Mouse (Mus musculus): ENCODE results near the gene Pheta2.
"Not testable (repeated sequence)": the region's sequence is repeated elsewhere in the genome, so short reads cannot be mapped to it uniquely, and the experiment has no call there.

Pheta2 gene

DNA sequence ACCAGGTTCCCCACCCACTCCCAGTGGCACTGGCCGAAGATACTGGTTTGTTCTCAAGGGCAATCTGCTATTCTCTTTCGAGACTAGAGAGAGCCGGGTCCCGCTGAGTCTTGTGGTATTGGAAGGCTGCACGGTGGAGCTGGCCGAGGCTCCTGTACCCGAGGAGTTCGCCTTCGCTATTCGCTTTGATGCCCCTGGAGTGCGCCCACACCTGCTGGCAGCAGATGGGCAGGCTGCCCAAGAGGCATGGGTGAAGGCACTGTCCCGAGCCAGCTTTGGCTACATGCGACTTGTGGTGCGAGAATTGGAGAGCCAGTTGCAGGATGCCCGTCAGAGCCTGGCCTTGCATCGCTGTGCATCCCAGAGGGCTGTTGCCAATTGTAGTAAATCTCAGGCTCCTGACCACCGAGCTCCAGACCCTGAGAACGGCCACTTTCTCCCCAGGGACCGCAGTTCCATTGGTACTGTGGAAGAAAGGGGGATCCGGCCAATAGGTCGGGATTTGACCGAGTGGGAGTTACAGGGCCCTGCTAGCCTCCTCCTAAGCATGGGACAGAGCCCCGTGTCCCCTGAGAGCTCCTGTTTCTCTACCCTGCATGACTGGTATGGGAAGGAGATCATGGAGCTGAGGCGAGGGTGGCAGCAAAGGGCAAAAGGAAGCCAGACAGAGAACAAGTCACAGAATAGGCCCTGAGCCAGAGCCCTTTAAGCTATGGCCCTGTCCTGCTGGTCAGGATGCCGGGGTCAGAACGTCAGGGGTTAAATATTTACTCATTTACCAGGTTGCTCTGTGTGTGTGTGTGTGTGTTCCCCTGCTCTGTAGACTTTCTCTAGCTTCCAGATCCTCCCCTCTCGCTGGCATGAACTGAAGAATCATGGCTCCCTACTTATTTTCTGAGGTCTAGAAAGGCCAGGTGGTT is 4.9 kb downstream of the Pheta2 start:
- no peak for DNase-seq (ENCODE audit: low spot score)

DNA sequence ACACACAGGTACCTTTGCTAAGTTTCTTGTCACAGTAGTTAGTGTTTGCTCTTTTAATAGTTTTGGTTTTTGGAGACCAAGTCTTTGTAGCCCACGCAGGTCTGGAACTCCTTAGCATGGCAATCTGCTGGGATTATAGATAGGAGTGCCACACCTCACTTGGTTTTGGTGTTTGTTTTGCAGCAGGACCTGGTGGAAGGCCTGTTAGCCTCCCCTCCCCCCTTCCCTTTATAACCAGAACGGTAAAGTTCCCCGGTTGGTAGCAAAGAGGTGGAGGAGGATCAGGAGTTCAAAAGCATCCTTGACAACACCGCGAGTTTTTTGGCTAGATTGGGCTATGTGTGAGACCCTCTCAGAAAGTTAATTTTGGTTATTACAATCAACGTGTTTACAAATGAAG is 6.2 kb downstream of the Pheta2 start:
- no peak for DNase-seq (ENCODE audit: low spot score)

DNA sequence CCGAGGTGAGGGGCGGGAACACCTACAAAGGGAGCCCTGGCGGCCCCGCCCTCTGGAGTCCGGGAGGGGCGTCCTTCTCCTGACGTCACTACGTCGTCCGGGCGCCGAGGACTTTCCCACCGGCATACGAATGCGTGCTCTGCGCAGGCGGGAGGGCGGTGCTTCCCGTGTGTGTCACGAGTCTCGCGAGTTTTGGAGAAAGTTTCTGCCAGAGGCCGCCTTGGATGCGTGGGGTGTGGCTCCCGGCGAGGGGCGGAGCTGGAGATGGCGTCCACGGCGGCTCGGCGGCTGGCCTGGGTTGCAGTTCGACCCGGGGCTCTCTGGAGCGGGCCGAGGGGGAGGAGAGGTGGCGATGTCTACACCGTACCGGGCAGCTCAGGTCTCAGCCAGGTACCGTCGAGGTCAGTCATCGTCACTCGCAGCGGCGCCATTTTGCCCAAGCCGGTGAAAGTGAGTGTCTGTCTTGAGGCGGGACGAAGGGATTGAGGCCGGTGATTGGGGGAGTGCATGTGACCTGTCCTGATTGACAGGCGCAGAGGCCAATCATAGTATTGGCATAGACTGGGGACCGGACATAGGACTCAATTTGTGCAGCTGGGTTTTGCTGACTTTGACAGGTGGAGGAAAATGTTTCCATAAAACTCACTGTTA is 7.2 kb downstream of the Pheta2 start:
- peak; percentile 100 for DNase-seq (ENCODE audit: low spot score)

- peak; percentile 19 for DNase-seq (ENCODE audit: low spot score)
These were observed 8.0 kb downstream of the Pheta2 start for GRCm38 (mm10) chr15:82346580-82347302.

- no peak for DNase-seq (ENCODE audit: low spot score)
These were observed 8.5 kb downstream of the Pheta2 start for GRCm38 (mm10) chr15:82347303-82347676.

DNA sequence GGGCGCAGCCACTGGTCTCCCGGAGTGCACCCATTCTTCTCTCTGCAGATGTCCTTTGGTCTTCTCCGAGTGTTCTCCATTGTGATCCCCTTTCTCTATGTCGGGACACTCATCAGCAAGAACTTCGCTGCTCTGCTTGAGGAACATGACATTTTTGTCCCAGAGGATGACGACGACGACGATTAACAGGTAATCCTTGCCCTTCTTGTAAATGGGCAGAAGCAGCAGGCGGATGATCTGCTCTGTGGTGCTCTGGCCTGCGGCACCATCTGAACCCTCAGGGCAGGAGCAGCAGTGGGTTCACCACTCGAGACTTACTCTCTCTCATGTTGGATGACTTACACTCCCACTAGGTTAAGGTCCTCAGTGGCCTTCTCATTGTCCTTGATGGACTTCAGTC is 9.1 kb downstream of the Pheta2 start:
- no peak for DNase-seq (ENCODE audit: low spot score)

- no peak for DNase-seq (ENCODE audit: low spot score)
These were observed 9.7 kb downstream of the Pheta2 start for GRCm38 (mm10) chr15:82348258-82348998.

GRCm38 (mm10) chr15:82348999-82349341 is 10.2 kb downstream of the Pheta2 start:
- DNase-seq (ENCODE audit: low spot score), result peak; percentile 21

GRCm38 (mm10) chr15:82350349-82350748 is 11.6 kb downstream of the Pheta2 start:
- DNase-seq (ENCODE audit: low spot score), result no peak

- no peak for DNase-seq (ENCODE audit: low spot score)
These were observed 12.7 kb downstream of the Pheta2 start for GRCm38 (mm10) chr15:82351480-82351879.

DNA sequence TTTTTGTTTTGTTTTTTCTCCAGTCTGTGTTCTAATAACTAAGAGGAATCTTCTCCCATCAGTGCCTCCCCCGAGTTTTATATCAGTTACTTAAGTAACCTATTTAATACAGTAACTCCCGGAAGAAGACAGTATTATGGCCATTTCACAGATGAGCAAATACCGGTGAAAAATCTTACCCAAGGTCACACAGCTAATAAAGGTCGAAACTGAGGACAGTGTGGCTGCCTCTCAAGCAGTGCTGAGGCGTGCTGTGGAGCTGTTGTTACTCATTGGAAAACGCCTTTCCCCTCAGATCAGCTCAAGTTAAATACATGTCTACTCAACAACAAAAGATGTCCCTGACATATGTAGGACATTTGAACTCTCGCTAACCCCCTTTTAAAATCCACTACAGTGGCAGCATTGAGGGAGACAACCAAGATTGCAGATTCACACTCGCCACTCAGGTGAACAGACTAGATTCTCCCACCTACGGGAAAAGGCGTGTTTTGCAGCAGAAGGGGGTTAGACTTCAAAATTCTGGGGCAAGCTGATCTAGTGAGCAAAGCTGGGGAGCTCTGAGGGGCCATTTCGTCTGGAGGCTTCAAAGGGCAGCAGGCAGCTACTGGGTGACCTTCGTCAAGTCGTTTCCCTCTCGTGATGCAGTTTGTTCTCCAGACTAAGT is 14.5 kb downstream of the Pheta2 start:
- DNase-seq (ENCODE audit: low spot score), result peak; percentile 40

DNA sequence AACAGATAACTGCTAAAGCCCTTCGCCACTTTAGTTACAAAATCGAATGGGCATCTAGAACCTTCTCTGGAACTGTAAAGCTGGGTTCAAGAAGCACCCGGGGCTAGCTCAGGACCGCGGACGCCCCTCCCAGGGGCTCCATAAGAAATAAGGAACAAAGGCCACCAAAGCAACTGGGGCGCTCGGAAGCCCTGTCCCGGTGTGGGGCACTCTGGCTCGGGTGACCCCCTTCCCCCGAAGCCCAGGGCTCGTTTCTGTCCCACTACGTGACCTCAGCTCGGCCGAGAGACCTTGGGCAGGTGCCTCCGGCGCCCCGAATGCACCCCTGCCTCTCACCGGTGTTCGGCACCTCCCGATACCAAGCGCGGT is 15.0 kb downstream of the Pheta2 start:
- DNase-seq (ENCODE audit: low spot score), result no peak

- peak; percentile 100 for DNase-seq (ENCODE audit: low spot score)
These were observed 15.6 kb downstream of the Pheta2 start, which contains the start of gene Ndufa6 for GRCm38 (mm10) chr15:82354126-82354945. Ndufa6 (minus strand) TSS chr15:82354322.

DNA sequence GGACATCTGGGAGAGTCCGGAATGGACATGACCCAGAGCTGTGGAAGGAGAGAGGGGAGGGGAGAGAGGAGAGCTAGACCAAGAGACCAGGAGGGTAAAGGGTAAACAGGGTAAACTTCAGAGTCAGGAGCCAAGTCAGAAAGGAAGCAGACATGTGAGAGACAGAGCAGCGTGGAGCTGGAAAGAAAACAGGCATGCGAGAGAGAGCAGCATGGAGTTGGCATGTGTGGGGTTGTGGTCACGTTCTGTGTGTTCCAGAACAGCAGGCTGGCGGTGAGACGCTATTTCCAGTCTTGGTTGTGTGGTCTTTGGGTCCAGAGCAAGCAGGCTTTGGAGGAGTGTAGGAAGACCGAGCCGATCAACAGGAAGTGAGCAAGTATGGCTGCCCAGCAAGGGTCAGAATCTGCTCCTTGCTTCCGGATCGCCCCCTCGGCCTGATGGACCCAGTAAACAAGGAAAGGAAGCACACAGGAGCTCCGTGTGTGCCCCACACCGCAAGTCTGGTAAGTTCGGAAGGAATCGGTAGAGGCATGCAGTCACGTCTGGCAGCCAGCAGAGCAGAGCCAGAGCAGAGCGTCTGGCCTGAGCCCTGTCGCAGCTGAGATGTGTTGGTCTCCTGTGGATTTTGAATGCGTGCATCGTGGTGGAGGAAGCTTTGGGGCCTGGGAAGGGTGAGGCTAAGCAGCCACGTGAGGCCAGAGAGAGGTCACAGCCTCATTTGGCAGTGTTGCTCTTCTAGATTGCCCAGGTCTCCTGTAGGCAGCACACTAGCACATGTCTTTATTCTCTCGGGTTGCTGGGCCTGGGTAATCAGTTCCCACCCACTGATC is 19.9 kb downstream of the Pheta2 start:
- no peak for DNase-seq (ENCODE audit: low spot score)

DNA sequence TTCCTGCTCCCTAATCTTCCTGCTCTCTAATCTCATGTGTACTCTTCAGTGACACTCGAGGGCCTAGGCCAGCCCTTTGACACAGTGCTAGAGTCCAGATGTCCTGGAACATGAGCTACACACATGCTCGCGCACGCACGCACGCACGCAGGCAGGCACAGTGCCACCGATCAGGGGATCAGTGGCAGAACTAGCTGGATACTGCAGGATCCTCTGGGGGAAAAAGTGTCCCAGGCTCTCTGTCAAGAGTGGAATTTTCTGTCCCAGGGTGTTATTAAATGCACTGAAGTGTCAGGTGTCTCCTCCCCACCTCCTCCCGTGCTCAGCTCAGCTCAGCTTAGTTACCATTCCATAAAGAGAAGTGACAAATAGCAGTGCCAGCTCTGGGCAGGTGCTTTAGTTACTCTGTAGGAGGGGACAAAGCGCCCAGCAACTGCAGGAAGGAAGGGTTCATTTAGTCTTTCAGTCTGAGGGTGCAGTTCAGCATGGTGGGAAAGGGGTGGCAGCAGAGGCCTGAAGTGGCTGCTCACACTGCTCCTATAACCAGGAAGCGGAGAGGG is 22.8 kb downstream of the Pheta2 start:
- DNase-seq (ENCODE audit: low spot score), result no peak

DNA sequence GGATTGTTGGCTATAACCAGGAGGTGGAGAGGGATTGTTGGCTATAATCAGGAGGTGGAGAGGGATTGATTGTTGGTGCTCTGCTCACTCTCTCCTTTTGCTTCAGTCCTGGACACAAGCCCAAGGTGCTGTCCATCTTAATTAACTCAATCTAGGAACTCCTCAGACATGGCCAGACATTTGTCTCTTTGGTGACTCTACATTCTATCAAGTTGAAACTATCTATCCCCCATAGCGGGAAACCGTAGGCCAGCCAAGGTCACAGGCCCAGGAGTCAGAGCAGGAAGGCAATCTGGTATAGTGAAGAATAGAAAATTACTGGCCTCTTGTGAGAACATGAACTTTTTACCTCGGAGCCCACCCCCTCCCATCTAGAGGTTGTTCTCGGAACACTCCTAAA is 23.5 kb downstream of the Pheta2 start:
- DNase-seq (ENCODE audit: low spot score), result no peak

GRCm38 (mm10) chr15:82363801-82364200 is 25.1 kb downstream of the Pheta2 start:
- DNase-seq (ENCODE audit: low spot score), result not testable (repeated sequence)

DNA sequence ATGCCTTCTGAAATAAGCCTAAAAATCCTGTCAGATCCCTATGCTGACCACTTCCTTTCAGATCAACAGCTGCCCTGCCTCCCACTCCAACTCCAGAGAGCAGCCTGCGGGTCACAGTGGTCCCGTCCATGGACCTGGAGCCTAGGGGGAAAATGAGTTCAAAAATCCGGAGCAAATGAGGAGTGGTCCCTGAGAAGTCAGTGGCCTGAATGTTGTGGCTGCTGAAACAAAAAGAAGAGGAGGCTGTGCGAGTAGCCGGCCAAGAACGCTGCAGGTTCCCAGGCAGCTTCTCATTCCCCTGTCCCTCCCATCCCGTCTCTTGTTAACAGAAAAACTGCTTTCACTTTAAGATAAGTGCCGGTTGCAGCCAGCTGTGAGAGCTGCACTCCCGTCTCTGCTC is 25.8 kb downstream of the Pheta2 start:
- DNase-seq (ENCODE audit: low spot score), result not testable (repeated sequence)

GRCm38 (mm10) chr15:82368146-82368545 is 29.4 kb downstream of the Pheta2 start:
- no peak for DNase-seq (ENCODE audit: low spot score)

Measured in MN1 (cell line).